Mouse (Mus musculus): ENCODE measurements around the gene E130309D02Rik. TPM values are rescaled to one million over a fixed set of nuclear protein-coding genes. Genes with fewer than 3 reads are reported as not detected.
A peak's percentile ranks its signal among the peaks of the same experiment; 100 is the strongest.

E130309D02Rik gene
- polyA plus RNA-seq, 1 experiment from 2014 or later = 37.8 TPM

GRCm38 (mm10) chr5:143335089-143335460 lies 19.9 kb upstream of the E130309D02Rik start:
- H3K27me3 ChIP-seq = no peaks in the 10 kb centered on the region
- H3K4me2 ChIP-seq (replicated peaks) = no peak overlapping the region
- H3K9ac ChIP-seq = no peak overlapping the region
- ATAC-seq (ENCODE audit: low FRiP score, low read depth) = no peak
- H3K27ac ChIP-seq = no peak overlapping the region
- H3K36me3 ChIP-seq = no peaks in the 10 kb centered on the region
- peaks cover 2% of the 10 kb centered on the region for H3K4me1 ChIP-seq
- H3K4me3 ChIP-seq = no peak overlapping the region
- 82% methylated on average over 7 of the region's 7 CpGs for WGBS
- H3K9me3 ChIP-seq = no peaks in the 10 kb centered on the region

GRCm38 (mm10) chr5:143334418-143335088 lies 19.4 kb upstream of the E130309D02Rik start:
- no peak for ATAC-seq (ENCODE audit: low FRiP score, low read depth)
- no peak overlapping the region for H3K4me3 ChIP-seq
- H3K9me3 ChIP-seq = no peaks in the 10 kb centered on the region
- WGBS = 66% methylated on average over 14 of the region's 14 CpGs
- H3K4me1 ChIP-seq = peaks cover 7% of the 10 kb centered on the region
- no peak overlapping the region for H3K27ac ChIP-seq
- H3K36me3 ChIP-seq = no peaks in the 10 kb centered on the region
- no peak overlapping the region for H3K4me2 ChIP-seq (replicated peaks)
- H3K9ac ChIP-seq = no peak overlapping the region
- no peaks in the 10 kb centered on the region for H3K27me3 ChIP-seq

GRCm38 (mm10) chr5:143333872-143334271 lies 18.7 kb upstream of the E130309D02Rik start:
- ATAC-seq (ENCODE audit: low FRiP score, low read depth) = no peak
- H3K4me2 ChIP-seq (replicated peaks) = 0 out of 2 replicates have a peak overlapping the region, but pooled peaks have one; percentile 23

GRCm38 (mm10) chr5:143328690-143329495 lies 13.7 kb upstream of the E130309D02Rik start, which contains the start of gene Zdhhc4:
Zdhhc4 (minus strand) TSS chr5:143329256.
- Histone ChIP-seq H3K27ac (peak within 1 kb of the TSS; percentile 53; the same call in 1 of the 2 replicates), H3K9me3 (no peaks in the 10 kb centered on the region), H3K4me3 (peak within 1 kb of the TSS; percentile 65), H3K36me3 (peaks cover 28% of the 10 kb centered on the region), H3K4me2 (replicated peaks) (peak within 1 kb of the TSS; percentile 98), H3K9ac (peak within 1 kb of the TSS; percentile 89), H3K4me1 (peaks cover 20% of the 10 kb centered on the region), H3K27me3 (no peaks in the 10 kb centered on the region)
- under 1% methylated on average over 57 of the region's 57 CpGs for WGBS
- ATAC-seq (ENCODE audit: low FRiP score, low read depth) = peak; percentile 82

More at GRCm38 (mm10) chr5:143333872-143334271, 18.7 kb upstream of the E130309D02Rik start:
- WGBS = 13% methylated on average over 5 of the region's 5 CpGs
- no peaks in the 10 kb centered on the region for H3K9me3 ChIP-seq
- H3K4me3 ChIP-seq = no peak overlapping the region
- H3K9ac ChIP-seq = no peak overlapping the region
- H3K4me1 ChIP-seq = peaks cover 7% of the 10 kb centered on the region
- no peaks in the 10 kb centered on the region for H3K27me3 ChIP-seq
- no peak overlapping the region for H3K27ac ChIP-seq
- no peaks in the 10 kb centered on the region for H3K36me3 ChIP-seq

GRCm38 (mm10) chr5:143317288-143317610 lies 2.1 kb upstream of the E130309D02Rik start:
- H3K4me1 ChIP-seq = peaks cover 15% of the 10 kb centered on the region
- H3K36me3 ChIP-seq = peaks cover 70% of the 10 kb centered on the region
- no peak overlapping the region for H3K9ac ChIP-seq
- H3K9me3 ChIP-seq = no peaks in the 10 kb centered on the region
- no peak overlapping the region for H3K4me3 ChIP-seq
- no peak overlapping the region for H3K4me2 ChIP-seq (replicated peaks)
- no peak for ATAC-seq (ENCODE audit: low FRiP score, low read depth)
- no peak overlapping the region for H3K27ac ChIP-seq
- WGBS = 87% methylated on average over 8 of the region's 8 CpGs
- H3K27me3 ChIP-seq = no peaks in the 10 kb centered on the region

GRCm38 (mm10) chr5:143316605-143317287 lies 1.6 kb upstream of the E130309D02Rik start:
- H3K4me3 ChIP-seq = no peak overlapping the region
- peaks cover 70% of the 10 kb centered on the region for H3K36me3 ChIP-seq
- no peaks in the 10 kb centered on the region for H3K27me3 ChIP-seq
- WGBS = 91% methylated on average over 5 of the region's 5 CpGs
- H3K4me1 ChIP-seq = peaks cover 15% of the 10 kb centered on the region
- ATAC-seq (ENCODE audit: low FRiP score, low read depth) = no peak
- no peak overlapping the region for H3K9ac ChIP-seq
- no peak overlapping the region for H3K27ac ChIP-seq
- no peaks in the 10 kb centered on the region for H3K9me3 ChIP-seq
- H3K4me2 ChIP-seq (replicated peaks) = no peak overlapping the region

- ATAC-seq (ENCODE audit: low FRiP score, low read depth) = peak; percentile 41; the same call in 1 of the 2 replicates
- no peaks in the 10 kb centered on the region for H3K9me3 ChIP-seq
- peaks cover 70% of the 10 kb centered on the region for H3K36me3 ChIP-seq
- no peaks in the 10 kb centered on the region for H3K27me3 ChIP-seq
- WGBS = 14% methylated on average over 8 of the region's 8 CpGs
- peak overlapping the region; percentile 89 for H3K4me3 ChIP-seq
- H3K4me2 ChIP-seq (replicated peaks) = peak overlapping the region; percentile 82
- peak overlapping the region; percentile 95 for H3K9ac ChIP-seq
- H3K4me1 ChIP-seq = peaks cover 15% of the 10 kb centered on the region
- H3K27ac ChIP-seq = peak overlapping the region; percentile 82; the same call in 1 of the 2 replicates
Observed at GRCm38 (mm10) chr5:143315514-143315888, 341 bp upstream of the E130309D02Rik start.

GRCm38 (mm10) chr5:143314183-143314729 lies 904 bp downstream of the E130309D02Rik start:
- peaks cover 15% of the 10 kb centered on the region for H3K4me1 ChIP-seq
- H3K27me3 ChIP-seq = no peaks in the 10 kb centered on the region
- H3K9me3 ChIP-seq = no peaks in the 10 kb centered on the region
- peak overlapping the region; percentile 82 for H3K4me2 ChIP-seq (replicated peaks)
- H3K36me3 ChIP-seq = peaks cover 70% of the 10 kb centered on the region
- ATAC-seq (ENCODE audit: low FRiP score, low read depth) = no peak
- peak overlapping the region; percentile 82; the same call in 1 of the 2 replicates for H3K27ac ChIP-seq
- WGBS = 4% methylated on average over 16 of the region's 16 CpGs
- H3K9ac ChIP-seq = peak overlapping the region; percentile 95
- H3K4me3 ChIP-seq = peak overlapping the region; percentile 89

- ATAC-seq (ENCODE audit: low FRiP score, low read depth) = no peak
- no peak overlapping the region for H3K4me3 ChIP-seq
- H3K4me2 ChIP-seq (replicated peaks) = no peak overlapping the region
- H3K9ac ChIP-seq = no peak overlapping the region
- no peaks in the 10 kb centered on the region for H3K27me3 ChIP-seq
- 62% methylated on average over 8 of the region's 8 CpGs for WGBS
- peaks cover 15% of the 10 kb centered on the region for H3K4me1 ChIP-seq
- H3K27ac ChIP-seq = no peak overlapping the region
- peaks cover 71% of the 10 kb centered on the region for H3K36me3 ChIP-seq
- H3K9me3 ChIP-seq = no peaks in the 10 kb centered on the region
Observed at GRCm38 (mm10) chr5:143311886-143312285, 3.3 kb downstream of the E130309D02Rik start.

GRCm38 (mm10) chr5:143309916-143310315 lies 5.2 kb downstream of the E130309D02Rik start:
- Histone ChIP-seq H3K27ac (no peak overlapping the region), H3K4me1 (peaks cover 15% of the 10 kb centered on the region), H3K27me3 (no peaks in the 10 kb centered on the region), H3K4me3 (no peak overlapping the region), H3K9me3 (no peaks in the 10 kb centered on the region), H3K9ac (no peak overlapping the region), H3K36me3 (peaks cover 81% of the 10 kb centered on the region), H3K4me2 (replicated peaks) (no peak overlapping the region)
- no peak for ATAC-seq (ENCODE audit: low FRiP score, low read depth)
- WGBS = 89% methylated on average over 7 of the region's 7 CpGs

- H3K4me3 ChIP-seq = no peak overlapping the region
- H3K4me2 ChIP-seq (replicated peaks) = no peak overlapping the region
- peaks cover 89% of the 10 kb centered on the region for H3K36me3 ChIP-seq
- no peak overlapping the region for H3K9ac ChIP-seq
- peaks cover 9% of the 10 kb centered on the region for H3K4me1 ChIP-seq
- no peak for ATAC-seq (ENCODE audit: low FRiP score, low read depth)
- H3K27ac ChIP-seq = no peak overlapping the region
- H3K27me3 ChIP-seq = no peaks in the 10 kb centered on the region
- 94% methylated on average over 5 of the region's 5 CpGs for WGBS
- H3K9me3 ChIP-seq = no peaks in the 10 kb centered on the region
Observed at GRCm38 (mm10) chr5:143308825-143309224, 6.3 kb downstream of the E130309D02Rik start.

GRCm38 (mm10) chr5:143304251-143304650 lies 10.9 kb downstream of the E130309D02Rik start:
- Histone ChIP-seq H3K27ac (no peak overlapping the region), H3K4me3 (no peak overlapping the region), H3K9me3 (no peaks in the 10 kb centered on the region), H3K4me2 (replicated peaks) (no peak overlapping the region), H3K36me3 (peaks cover 98% of the 10 kb centered on the region), H3K9ac (no peak overlapping the region), H3K4me1 (no peaks in the 10 kb centered on the region), H3K27me3 (no peaks in the 10 kb centered on the region)
- no peak for ATAC-seq (ENCODE audit: low FRiP score, low read depth)
- WGBS = 95% methylated on average over 7 of the region's 7 CpGs

All from limb, embryonic 13.5 days (tissue).